ENCODE assay signal across 8 mouse cellular contexts in genomic region chr6:84225587-84225986, GRCm38 (mm10).
DNase-seq lines count a peak whose midpoint lies in the region; ATAC-seq and TF ChIP-seq lines count a peak whose summit lies in the region.

No protein-coding gene starts in this region.

- H3K27me3 ChIP-seq in lung, postnatal 0 days (replicated peaks; ENCODE audit: insufficient read depth, low read length): no peaks in the 10 kb centered on the region
- no peaks in the 10 kb centered on the region for H3K27me3 ChIP-seq in midbrain, embryonic 15.5 days (replicated peaks)

- H3K27ac ChIP-seq in lung, postnatal 0 days (ENCODE audit: low read length): no peak overlapping the region
- H3K27ac ChIP-seq in midbrain, embryonic 15.5 days: no peak overlapping the region

- no peaks in the 10 kb centered on the region for H3K4me1 ChIP-seq in lung, postnatal 0 days (ENCODE audit: insufficient read depth, low read depth, low read length)
- 0 out of 2 replicates have a peak, but pooled peaks cover 2% of the 10 kb centered on the region for H3K4me1 ChIP-seq in midbrain, embryonic 15.5 days

- H3K4me3 ChIP-seq in lung, postnatal 0 days (ENCODE audit: low read depth, low read length): no peak overlapping the region
- H3K4me3 ChIP-seq in midbrain, embryonic 15.5 days: no peak overlapping the region

- no peak for TF ChIP-seq CTCF in lung, postnatal 0 days (IDR thresholded peaks at IDR 0.05)

- no peak overlapping the region for H3K4me2 ChIP-seq in lung, postnatal 0 days (replicated peaks; ENCODE audit: low read depth, low read length)
- no peak overlapping the region for H3K4me2 ChIP-seq in midbrain, embryonic 15.5 days

- no peaks in the 10 kb centered on the region for H3K36me3 ChIP-seq in lung, postnatal 0 days (ENCODE audit: insufficient read depth, low read length)
- H3K36me3 ChIP-seq in midbrain, embryonic 15.5 days (replicated peaks): no peaks in the 10 kb centered on the region

- no peak for TF ChIP-seq EP300 in lung, postnatal 0 days (IDR thresholded peaks at IDR 0.05)

- no peak overlapping the region for H3K9ac ChIP-seq in lung, postnatal 0 days (replicated peaks; ENCODE audit: low read depth)
- H3K9ac ChIP-seq in midbrain, embryonic 15.5 days: no peak overlapping the region

- peak; percentile 21 for DNase-seq in lung, postnatal 0 days (ENCODE audit: low spot score)
- DNase-seq in lung, postnatal 4 days: no peak
- peak; percentile 85 to 88 for DNase-seq in cerebellum, postnatal 10 days
- peak; percentile 85 to 86 for DNase-seq in heart, adult 9 months (ENCODE audit: low spot score in 2 of 2)
- DNase-seq in layer of hippocampus, postnatal 25 days (ENCODE audit: extremely low spot score in 1 of 2, low spot score in 1 of 2): peak; percentile 44 to 46
- DNase-seq in embryo, embryonic 9.5 days (ENCODE audit: extremely low spot score): no peak
- no peak for DNase-seq in spleen, postnatal 14 days (ENCODE audit: low spot score in 2 of 2)

- no peaks in the 10 kb centered on the region for H3K9me3 ChIP-seq in lung, postnatal 0 days (ENCODE audit: low read length)
- no peaks in the 10 kb centered on the region for H3K9me3 ChIP-seq in midbrain, embryonic 15.5 days

- WGBS in lung, postnatal 0 days: 49% methylated on average over 6 of the region's 6 CpGs
- WGBS in midbrain, embryonic 15.5 days: 77% methylated on average over 6 of the region's 6 CpGs

- ATAC-seq in lung, postnatal 0 days: peak; percentile 20; the same call in 1 of the 2 replicates
- ATAC-seq in midbrain, embryonic 15.5 days (replicated peaks): no peak

Comparison
In these comparisons a context has a peak if more than half of its experiments do, and no peak if none do; other contexts are left out.
1. DNase-seq: peak in lung, postnatal 0 days (single experiment), cerebellum, postnatal 10 days (2 of 2), heart, adult 9 months (2 of 2) and layer of hippocampus, postnatal 25 days (2 of 2); none in lung, postnatal 4 days (0 of 2), embryo, embryonic 9.5 days (single experiment) and spleen, postnatal 14 days (0 of 2).